Mouse (Mus musculus): ENCODE results near the gene Slc6a19.

DNA sequence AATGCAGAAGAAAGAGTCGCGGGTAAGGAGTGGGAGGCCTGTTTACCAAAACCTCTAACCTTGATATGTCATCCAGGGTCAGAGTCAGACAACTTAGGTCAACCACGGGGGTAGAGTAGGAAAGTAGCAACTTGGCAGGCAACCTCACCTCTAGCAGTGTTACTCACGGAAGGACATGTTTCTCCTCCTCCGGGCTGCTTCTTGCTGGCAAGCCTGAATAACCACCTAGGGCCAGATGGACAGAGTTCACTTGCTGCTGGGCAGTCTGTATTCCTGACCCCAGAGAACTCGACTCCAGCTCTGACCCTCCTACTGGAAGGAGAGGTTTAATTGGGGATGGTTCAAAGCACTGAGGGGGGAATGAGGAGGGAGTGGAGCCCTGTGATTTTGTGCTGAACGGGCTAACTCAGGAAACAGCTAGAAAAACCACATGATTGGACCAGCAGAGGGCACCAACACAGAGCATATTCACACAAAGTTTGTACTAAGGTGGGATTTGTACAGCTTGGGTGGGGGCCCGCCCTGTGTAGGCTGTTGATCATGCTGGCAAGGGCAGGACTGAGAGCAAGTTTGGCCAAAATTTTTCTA is 18.5 kb upstream of the Slc6a19 start:
- TF ChIP-seq CTCF (IDR thresholded peaks at IDR 0.05; ENCODE audit: low read depth, low read length): peak; percentile 65
- no peak for TF ChIP-seq POLR2A (IDR thresholded peaks at IDR 0.05; ENCODE audit: borderline replicate concordance, low read depth, low read length)

Measured in bone marrow macrophage, adult 2 months (primary cell).